Mouse (Mus musculus) erythroblast, adult 5-6 weeks (primary cell): Measurements from ENCODE around the gene Gm28897. TPM values are rescaled to one million over a fixed set of nuclear protein-coding genes. Genes with fewer than 3 reads are reported as not detected.
"Not testable (repeated sequence)": the region's sequence is repeated elsewhere in the genome, so short reads cannot be mapped to it uniquely, and the experiment has no call there.

Experiments used
- ATAC-seq: replicated peaks from 2 replicates; pipeline ENCODE4 v1.8.0; 2016; ENCODE audit warnings: moderate number of reproducible peaks, mild to moderate bottlenecking, moderate TSS enrichment, inconsistent platforms; ENCODE audit not compliant: poor library complexity, low FRiP score, severe bottlenecking
- total RNA-seq, 2 experiments: library from RNA; stranded (forward) in 1 of 2; stranded (reverse) in 1 of 2; fragments of 150-400 nt in 1 of 2; fragments of 200-764, 138-1000 nt in 1 of 2; gene quantifications; 2 replicates each; pipeline versions ENCODE4 v1.2.3 to v1.2.4; 2015 to 2017; ENCODE audit warnings: low replicate concordance in 2 of 2

The Gm28897 gene
- total RNA-seq (2015; ENCODE audit: low replicate concordance) = not detected in 2 replicates
- not detected in 2 replicates for total RNA-seq (2017; ENCODE audit: low replicate concordance)

DNA sequence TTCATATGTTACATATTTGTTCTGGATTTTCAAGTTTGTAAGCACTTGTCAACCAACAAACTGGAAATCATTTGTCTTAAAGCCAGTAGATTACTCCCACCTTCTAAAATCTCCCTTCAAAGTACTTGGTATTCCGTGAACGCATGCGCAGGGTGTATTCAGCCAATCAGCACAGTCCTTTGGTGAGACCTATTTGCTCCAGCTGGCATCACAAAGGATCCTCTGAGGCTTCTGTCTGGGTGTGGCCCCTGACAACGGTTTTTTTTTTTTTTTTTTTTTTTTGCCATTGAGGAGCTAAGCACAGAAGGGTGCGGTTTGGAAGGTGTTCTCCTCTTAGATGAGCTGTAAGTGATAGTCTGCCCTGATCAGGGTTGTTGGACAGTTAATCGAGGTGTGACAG lies at the start of gene Gm28897:
Gene Gm28897 (plus strand): TSS at position 301 of the 400 bp plus-strand sequence.
- ATAC-seq = not testable (repeated sequence)
